Mouse (Mus musculus) intestine, embryonic 15.5 days (tissue): ENCODE measurements around the gene Spata31d1a. TPM values are rescaled to one million over a fixed set of nuclear protein-coding genes. Genes with fewer than 3 reads are reported as not detected.

Source experiments
- ATAC-seq: fragments of 200-750 bp; cut with Nextera tagmentation; 2 replicates; pipeline ENCODE4 v1.8.0; 2017; ENCODE audit warnings: moderate TSS enrichment, moderate library complexity
- H3K27ac ChIP-seq: fragments of 300-500 bp; sonication (generic); 2 replicates; pipeline ENCODE4 v1.5.1; 2015; ENCODE audit warnings: mild to moderate bottlenecking, inconsistent platforms
- H3K27me3 ChIP-seq: fragments of 300-500 bp; sonication (generic); replicated peaks from 2 replicates; pipeline ENCODE4 v1.6.1; 2015; ENCODE audit warnings: inconsistent platforms
- H3K36me3 ChIP-seq: fragments of 300-500 bp; sonication (generic); 2 replicates; pipeline ENCODE4 v1.6.1; 2015; ENCODE audit warnings: inconsistent platforms
- H3K4me1 ChIP-seq: fragments of 300-500 bp; sonication (generic); replicated peaks from 2 replicates; pipeline ENCODE4 v1.6.1; 2015; ENCODE audit warnings: inconsistent platforms
- H3K4me2 ChIP-seq: fragments of 300-500 bp; sonication (generic); replicated peaks from 2 replicates; pipeline ENCODE4 v1.6.1; 2015; ENCODE audit warnings: mild to moderate bottlenecking, inconsistent platforms
- H3K4me3 ChIP-seq: fragments of 300-500 bp; sonication (generic); replicated peaks from 2 replicates; pipeline ENCODE4 v1.5.1; 2015; ENCODE audit warnings: inconsistent platforms
- H3K9ac ChIP-seq: fragments of 300-500 bp; sonication (generic); 2 replicates; pipeline ENCODE4 v1.6.1; 2015; ENCODE audit warnings: inconsistent platforms
- H3K9me3 ChIP-seq: fragments of 300-500 bp; sonication (generic); 2 replicates; pipeline ENCODE4 v1.6.1; 2016; ENCODE audit warnings: inconsistent platforms
- WGBS: fragments of 180-500 bp; shearing (Covaris S2); methylation state at CpG from one replicate; pipeline ENCODE4 v1.1.7; 2015; 5-methylcytosine and 5-hydroxymethylcytosine counted together
- polyA plus RNA-seq: library from polyadenylated mRNA; unstranded; fragments of >200 nt; fragmentation: Nextera tagmentation; extraction: Ambion mirVana; gene quantifications from 2 replicates; pipeline ENCODE4 v1.2.1, GENCODE M21; 2015

Spata31d1a gene
- polyA plus RNA-seq, 1 experiment from 2014 or later, result not detected

- no peaks in the 10 kb centered on the region for H3K9me3 ChIP-seq
- no peak overlapping the region for H3K9ac ChIP-seq
- H3K36me3 ChIP-seq, result peaks cover 19% of the 10 kb centered on the region; the same call in 1 of the 2 replicates
- WGBS, result 95% methylated on average over 3 of the region's 3 CpGs
- H3K4me3 ChIP-seq, result no peak overlapping the region
- H3K4me2 ChIP-seq, result no peak overlapping the region
- H3K4me1 ChIP-seq, result no peaks in the 10 kb centered on the region; the same call in 1 of the 2 replicates
- H3K27ac ChIP-seq, result no peak overlapping the region
- no peak for ATAC-seq
- no peaks in the 10 kb centered on the region for H3K27me3 ChIP-seq
These were observed 49.8 kb downstream of the Spata31d1a start for GRCm38 (mm10) chr13:59660371-59660770.

- Histone ChIP-seq H3K4me1 (peaks cover 12% of the 10 kb centered on the region; the same call in 1 of the 2 replicates), H3K27ac (no peak overlapping the region), H3K36me3 (peaks cover 15% of the 10 kb centered on the region; the same call in 1 of the 2 replicates), H3K4me3 (no peak overlapping the region), H3K27me3 (no peaks in the 10 kb centered on the region), H3K9ac (no peak overlapping the region), H3K4me2 (no peak overlapping the region), H3K9me3 (no peaks in the 10 kb centered on the region)
- WGBS, result 80% methylated on average over 5 of the region's 5 CpGs
- ATAC-seq, result no peak
These were observed 52.3 kb downstream of the Spata31d1a start for GRCm38 (mm10) chr13:59657781-59658180.

- Histone ChIP-seq H3K9ac (no peak overlapping the region), H3K9me3 (no peaks in the 10 kb centered on the region), H3K36me3 (peaks cover 8% of the 10 kb centered on the region; the same call in 1 of the 2 replicates), H3K27ac (no peak overlapping the region), H3K4me1 (peaks cover 12% of the 10 kb centered on the region; the same call in 1 of the 2 replicates), H3K4me3 (no peak overlapping the region), H3K4me2 (no peak overlapping the region), H3K27me3 (no peaks in the 10 kb centered on the region)
- ATAC-seq, result no peak
- 63% methylated on average over 4 of the region's 4 CpGs for WGBS
These were observed 53.1 kb downstream of the Spata31d1a start for GRCm38 (mm10) chr13:59656975-59657388.

GRCm38 (mm10) chr13:59656316-59656832 is 53.8 kb downstream of the Spata31d1a start:
- WGBS, result 66% methylated on average over 10 of the region's 10 CpGs
- no peak overlapping the region for H3K27ac ChIP-seq

GRCm38 (mm10) chr13:59655718-59656315 is 54.3 kb downstream of the Spata31d1a start:
- Histone ChIP-seq H3K4me2 (no peak overlapping the region), H3K36me3 (peaks cover 7% of the 10 kb centered on the region; the same call in 1 of the 2 replicates), H3K27me3 (no peaks in the 10 kb centered on the region), H3K4me1 (peaks cover 12% of the 10 kb centered on the region; the same call in 1 of the 2 replicates), H3K9ac (no peak overlapping the region), H3K4me3 (no peak overlapping the region), H3K9me3 (no peaks in the 10 kb centered on the region), H3K27ac (no peak overlapping the region)
- ATAC-seq, result no peak
- 92% methylated on average over 15 of the region's 15 CpGs for WGBS

More at GRCm38 (mm10) chr13:59656316-59656832, 53.8 kb downstream of the Spata31d1a start:
- no peak overlapping the region for H3K9ac ChIP-seq
- H3K4me2 ChIP-seq, result no peak overlapping the region
- no peaks in the 10 kb centered on the region for H3K27me3 ChIP-seq
- no peaks in the 10 kb centered on the region for H3K9me3 ChIP-seq
- H3K4me3 ChIP-seq, result no peak overlapping the region
- H3K36me3 ChIP-seq, result peaks cover 8% of the 10 kb centered on the region; the same call in 1 of the 2 replicates
- H3K4me1 ChIP-seq, result peaks cover 12% of the 10 kb centered on the region; the same call in 1 of the 2 replicates
- ATAC-seq, result no peak; the same call in 1 of the 2 replicates

- Histone ChIP-seq H3K4me3 (no peak overlapping the region), H3K27ac (no peak overlapping the region), H3K9ac (no peak overlapping the region), H3K4me1 (peaks cover 12% of the 10 kb centered on the region; the same call in 1 of the 2 replicates), H3K4me2 (no peak overlapping the region), H3K9me3 (no peaks in the 10 kb centered on the region), H3K27me3 (no peaks in the 10 kb centered on the region), H3K36me3 (peaks cover 5% of the 10 kb centered on the region; the same call in 1 of the 2 replicates)
- 72% methylated on average over 5 of the region's 5 CpGs for WGBS
- ATAC-seq, result peak; percentile 66
These were observed 55.7 kb downstream of the Spata31d1a start for GRCm38 (mm10) chr13:59654465-59654864.

- no peak overlapping the region for H3K9ac ChIP-seq
- 0 out of 2 replicates have a peak, but pooled peaks cover 5% of the 10 kb centered on the region for H3K36me3 ChIP-seq
- no peaks in the 10 kb centered on the region for H3K9me3 ChIP-seq
- no peak overlapping the region for H3K4me3 ChIP-seq
- 71% methylated on average over 3 of the region's 3 CpGs for WGBS
- H3K4me1 ChIP-seq, result peaks cover 12% of the 10 kb centered on the region; the same call in 1 of the 2 replicates
- no peak overlapping the region for H3K27ac ChIP-seq
- no peaks in the 10 kb centered on the region for H3K27me3 ChIP-seq
- H3K4me2 ChIP-seq, result no peak overlapping the region
- ATAC-seq, result no peak
These were observed 57.0 kb downstream of the Spata31d1a start for GRCm38 (mm10) chr13:59653136-59653535.

- no peaks in the 10 kb centered on the region for H3K9me3 ChIP-seq
- ATAC-seq, result no peak
- 59% methylated on average over 5 of the region's 5 CpGs for WGBS
- peaks cover 12% of the 10 kb centered on the region; the same call in 1 of the 2 replicates for H3K4me1 ChIP-seq
- no peak overlapping the region for H3K27ac ChIP-seq
- no peak overlapping the region for H3K4me2 ChIP-seq
- no peaks in the 10 kb centered on the region for H3K27me3 ChIP-seq
- H3K9ac ChIP-seq, result no peak overlapping the region
- 0 out of 2 replicates have a peak, but pooled peaks cover 5% of the 10 kb centered on the region for H3K36me3 ChIP-seq
- no peak overlapping the region for H3K4me3 ChIP-seq
These were observed 57.5 kb downstream of the Spata31d1a start for GRCm38 (mm10) chr13:59652651-59653050.

Other genes with a start within 250 kb of the Spata31d1a start
- 15.7 and 15.8 TPM in 2 replicates for gene Agtpbp1, start 125.1 kb downstream of the Spata31d1a start, polyA plus RNA-seq
- gene Naa35, start 125.1 kb downstream of the Spata31d1a start, polyA plus RNA-seq, result 67.4 and 70.6 TPM in 2 replicates
- gene Golm1, start 34.5 kb downstream of the Spata31d1a start, polyA plus RNA-seq, result 81.8 and 86.9 TPM in 2 replicates
- not detected in 2 replicates for gene 4921517D22Rik, start 16.2 kb downstream of the Spata31d1a start, polyA plus RNA-seq
- not detected in 2 replicates for gene Spata31d1b, start 2.0 kb upstream of the Spata31d1a start, polyA plus RNA-seq
- gene Spata31d1d, start 21.4 kb upstream of the Spata31d1a start, polyA plus RNA-seq, result not detected in 2 replicates
- not detected in 2 replicates for gene 1700014D04Rik, start 36.4 kb upstream of the Spata31d1a start, polyA plus RNA-seq
- 114 and 117 TPM in 2 replicates for gene Isca1, start 59.5 kb upstream of the Spata31d1a start, polyA plus RNA-seq
- not detected in 2 replicates for gene Gm49354, start 71.9 kb upstream of the Spata31d1a start, polyA plus RNA-seq
- gene Tut7, start 112.8 kb upstream of the Spata31d1a start, polyA plus RNA-seq, result 41.7 and 43.6 TPM in 2 replicates